Mouse (Mus musculus): ENCODE results near the gene 2700081O15Rik.
A peak's percentile ranks its signal among the peaks of the same experiment; 100 is the strongest.

The 2700081O15Rik gene

DNA sequence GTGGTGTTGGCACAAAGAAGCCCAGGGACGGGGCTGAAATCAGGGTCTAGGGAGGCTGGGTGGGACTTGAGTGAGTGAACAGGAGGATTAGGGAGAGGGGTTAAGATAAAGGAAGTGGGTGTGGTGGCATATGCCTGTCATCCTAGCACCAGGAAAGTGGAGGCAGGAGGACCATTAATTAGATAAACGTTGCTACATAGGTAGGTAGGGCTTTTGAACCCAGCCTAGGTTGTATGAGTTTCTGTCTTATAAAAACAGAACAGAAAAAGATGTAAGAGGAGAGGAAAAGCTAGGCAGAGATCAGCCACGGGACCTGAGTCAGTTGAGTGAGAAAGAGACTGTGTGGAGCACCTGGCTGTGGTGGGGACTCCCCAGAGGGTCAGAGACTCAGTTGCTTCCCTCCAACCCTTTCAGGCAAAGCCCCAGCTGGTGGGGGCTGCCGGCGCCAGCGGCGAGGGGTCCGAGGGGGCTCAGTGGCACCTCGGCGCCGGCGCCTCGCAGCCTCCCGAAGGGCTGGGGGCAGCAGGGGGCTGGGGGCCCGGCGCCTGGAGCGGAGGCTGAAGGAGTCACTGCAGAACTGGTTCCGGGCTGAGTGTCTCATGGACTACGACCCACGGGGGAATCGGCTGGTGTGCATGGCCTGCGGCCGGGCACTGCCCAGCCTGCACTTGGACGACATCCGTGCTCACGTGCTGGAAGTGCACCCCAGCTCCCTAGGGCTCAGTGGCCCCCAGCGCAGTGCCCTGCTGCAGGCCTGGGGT, 3.6 kb downstream of the 2700081O15Rik start:
- DNase-seq, result no peak

DNA sequence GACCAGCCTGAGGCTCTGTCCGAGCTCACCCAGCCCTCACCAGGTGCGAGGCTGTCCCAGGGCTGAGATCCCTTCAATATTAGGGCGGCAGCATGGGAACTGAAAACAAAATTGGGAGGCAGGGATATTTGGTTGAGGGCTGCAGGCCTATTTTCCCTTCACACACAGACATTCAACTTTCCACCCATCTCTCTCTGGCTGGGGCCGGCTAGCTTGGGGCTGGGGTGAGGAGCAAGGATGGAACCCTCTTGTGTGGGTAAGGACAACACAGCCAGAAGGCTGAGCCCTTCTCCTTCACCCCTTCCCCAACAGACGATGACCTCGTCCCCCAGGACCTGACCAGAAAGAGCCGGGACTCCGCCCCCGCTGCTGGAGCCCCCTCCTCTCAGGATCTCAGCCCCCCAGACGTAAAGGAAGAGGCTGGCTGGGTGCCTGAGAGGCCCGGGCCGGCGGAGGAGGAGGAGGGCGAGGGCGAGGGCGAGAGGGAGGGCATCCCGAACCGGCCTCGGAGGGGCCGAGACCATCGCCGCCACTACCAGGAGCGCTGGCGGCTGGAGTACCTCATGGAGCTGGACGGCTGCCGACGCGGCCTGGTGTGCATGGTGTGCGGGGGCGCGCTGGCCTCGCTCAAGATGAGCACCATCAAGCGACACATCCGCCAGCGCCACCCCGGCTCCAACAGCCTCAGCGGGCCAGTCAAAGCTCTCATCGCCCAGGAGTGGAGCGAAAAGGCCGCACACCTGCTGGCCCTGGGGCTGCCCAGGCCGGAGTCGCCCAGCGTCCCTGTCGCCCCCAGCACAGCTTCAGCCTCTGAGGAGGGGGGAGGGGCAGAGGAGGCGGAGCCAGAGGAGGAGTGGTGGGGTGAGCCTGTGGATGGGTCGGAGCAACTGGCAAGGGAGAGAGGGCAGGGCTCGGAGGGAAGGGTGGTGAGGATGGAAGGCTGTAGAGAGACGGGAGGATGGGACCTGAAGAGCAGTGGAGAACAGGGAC, 4.5 kb downstream of the 2700081O15Rik start:
- DNase-seq, result peak; percentile 45

DNA sequence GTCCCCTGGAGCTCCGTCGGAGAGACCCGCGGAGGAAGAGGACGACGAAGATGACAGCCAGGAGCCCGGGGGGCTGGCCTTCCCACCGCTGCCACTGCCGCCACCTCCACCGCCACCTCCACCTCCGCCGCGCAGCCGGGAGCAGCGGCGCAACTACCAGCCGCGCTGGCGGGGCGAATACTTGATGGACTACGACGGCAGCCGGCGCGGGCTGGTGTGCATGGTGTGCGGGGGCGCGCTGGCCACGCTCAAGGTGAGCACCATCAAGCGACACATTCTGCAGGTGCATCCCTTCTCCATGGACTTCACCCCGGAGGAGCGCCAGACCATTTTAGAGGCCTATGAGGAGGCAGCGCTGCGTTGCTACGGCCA, 5.2 kb downstream of the 2700081O15Rik start:
- DNase-seq, result peak; percentile 19

DNA sequence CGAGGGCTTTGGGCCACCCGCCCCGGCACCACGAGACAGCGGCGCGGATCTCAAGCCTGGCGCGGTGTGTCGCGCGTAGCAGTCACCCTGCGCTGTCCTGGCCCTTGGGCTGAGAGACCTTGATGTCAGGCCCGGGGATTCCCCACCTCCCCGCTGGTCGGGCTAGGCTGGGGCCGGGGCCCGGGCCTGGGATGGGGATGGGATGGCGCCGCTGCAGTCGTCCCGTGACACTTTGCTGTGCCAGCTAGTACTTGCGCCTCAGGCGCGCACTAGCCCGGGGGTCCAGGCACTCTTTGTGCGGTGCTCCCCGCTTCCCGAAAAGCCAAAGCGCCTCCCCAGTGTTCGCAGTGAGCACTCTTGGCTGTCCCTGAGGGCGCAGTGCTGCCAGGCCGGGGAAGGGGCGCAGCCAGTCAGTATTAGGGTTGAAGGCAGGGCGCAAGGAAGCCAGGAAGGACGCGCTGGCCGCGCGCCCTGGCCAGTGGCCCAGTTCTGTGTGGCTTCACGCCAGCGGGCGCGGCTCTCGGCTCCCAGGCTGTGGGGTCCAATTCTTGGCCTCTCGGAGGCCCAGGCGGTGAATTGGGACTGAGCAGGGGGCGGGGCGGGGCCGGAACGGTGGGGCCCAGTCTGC, 5.7 kb downstream of the 2700081O15Rik start:
- peak; percentile 26 for DNase-seq

DNA sequence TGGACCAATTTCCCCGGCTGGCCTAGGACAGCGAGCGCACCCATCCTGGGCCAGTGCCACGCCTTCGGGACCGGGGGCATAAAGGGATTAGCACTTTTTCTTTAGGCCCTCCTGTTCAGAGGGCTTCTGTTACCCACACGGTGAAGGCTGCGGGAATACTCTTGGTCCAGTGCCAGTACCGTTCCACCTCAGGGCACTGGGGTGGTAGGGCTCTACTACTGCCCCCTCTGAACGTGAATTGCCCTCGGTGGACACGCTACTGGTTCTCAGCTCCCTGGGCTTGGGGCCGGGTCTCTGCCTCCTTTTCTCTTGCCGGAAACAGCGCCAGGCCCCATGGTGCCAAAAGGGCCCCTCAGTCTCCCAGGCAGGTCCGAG, 6.2 kb downstream of the 2700081O15Rik start:
- DNase-seq, result no peak

DNA sequence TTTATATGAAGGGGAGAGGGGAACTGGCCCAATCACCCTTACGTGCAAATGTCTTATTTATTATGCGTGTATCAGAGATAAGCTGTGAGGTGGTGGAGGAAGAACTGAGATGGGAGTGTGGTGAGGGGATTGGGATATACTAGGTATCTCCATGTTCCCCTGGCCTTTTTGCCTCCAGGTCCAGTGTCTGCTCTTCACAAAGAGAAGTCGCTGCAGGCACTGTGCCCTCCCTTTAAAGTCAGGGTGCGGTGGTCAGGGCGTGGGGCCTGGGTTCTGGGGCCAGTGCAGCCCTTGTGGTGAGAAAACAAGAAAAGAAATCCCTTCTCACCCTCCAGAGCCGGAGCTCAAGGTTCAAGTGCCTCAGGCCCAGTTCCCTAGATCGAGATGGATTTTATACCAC, 6.7 kb downstream of the 2700081O15Rik start:
- DNase-seq, result no peak

DNA sequence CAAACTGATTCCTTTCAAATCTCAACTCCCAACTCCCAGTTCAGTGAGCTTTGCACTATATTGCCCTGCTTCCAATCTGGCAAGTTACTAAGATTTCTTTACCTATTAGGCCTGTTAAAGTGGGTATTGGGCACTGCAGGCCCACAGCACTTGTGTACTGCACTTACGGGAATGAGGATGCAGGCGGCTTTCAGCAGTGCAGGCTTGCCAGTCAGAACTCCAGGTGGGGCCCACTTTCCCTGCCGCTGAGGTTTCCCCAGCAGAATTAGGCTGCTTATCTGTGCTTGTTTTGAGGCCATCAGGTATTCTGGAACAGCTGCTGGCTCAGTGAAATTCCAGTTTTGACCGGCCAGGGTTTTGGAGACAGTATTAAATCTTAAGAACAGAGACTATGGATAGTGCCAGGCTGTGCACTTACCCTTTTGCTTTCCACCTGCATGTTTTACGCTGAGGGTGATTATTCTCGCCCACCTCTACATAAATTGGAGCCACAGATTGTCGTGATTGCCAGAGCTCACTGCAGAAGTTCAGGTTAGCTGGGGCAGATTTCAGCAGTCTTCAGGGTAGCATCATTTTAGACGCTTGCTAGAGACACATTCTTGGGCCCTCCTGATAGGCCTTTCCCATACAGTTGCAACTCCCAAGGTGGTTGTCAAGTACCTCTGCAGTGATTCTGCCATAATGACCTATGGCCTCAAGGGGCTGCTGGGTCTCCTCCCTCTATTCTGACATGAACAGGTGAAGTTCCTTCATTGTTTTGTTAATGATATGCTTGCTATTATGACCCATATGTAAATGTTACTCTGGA, 7.4 kb downstream of the 2700081O15Rik start:
- no peak for DNase-seq

DNA sequence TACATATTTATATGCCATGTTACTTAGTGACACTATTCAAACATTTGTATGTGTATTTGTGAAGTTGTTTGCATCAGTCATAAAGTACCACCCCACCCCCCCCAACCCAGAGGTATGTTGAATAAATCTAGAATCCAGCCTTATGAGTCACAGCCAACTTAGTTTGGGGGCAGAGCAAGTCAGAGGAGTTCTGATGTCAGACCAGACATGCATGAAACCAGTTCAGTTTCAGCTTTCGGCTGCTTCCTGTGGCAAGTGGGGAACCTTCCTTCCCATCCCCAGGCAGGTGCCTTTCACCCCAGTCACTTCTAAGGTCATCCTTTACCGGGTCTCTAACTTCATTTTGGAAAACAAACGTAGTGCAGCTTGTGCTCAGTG, 8.0 kb downstream of the 2700081O15Rik start:
- DNase-seq, result no peak

DNA sequence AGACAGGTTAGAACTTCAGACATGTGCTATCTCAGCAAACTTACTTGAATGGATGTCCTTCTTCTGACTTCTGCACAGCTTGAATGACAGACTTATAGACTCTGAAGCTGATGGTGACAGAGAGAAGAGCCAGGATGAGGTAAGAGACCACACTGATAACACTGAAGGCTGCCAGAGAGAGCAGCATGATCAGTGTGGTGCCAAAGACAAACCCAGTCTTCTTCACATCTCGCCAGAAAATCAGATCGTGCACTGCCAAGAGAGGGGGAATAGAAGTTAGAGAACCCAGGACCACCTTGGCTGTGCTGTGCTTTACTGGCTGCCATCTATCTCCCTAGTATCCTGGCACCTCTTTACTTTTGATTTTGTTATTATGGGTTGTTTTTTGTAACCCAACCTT, 17.5 kb downstream of the 2700081O15Rik start:
- DNase-seq, result no peak

DNA sequence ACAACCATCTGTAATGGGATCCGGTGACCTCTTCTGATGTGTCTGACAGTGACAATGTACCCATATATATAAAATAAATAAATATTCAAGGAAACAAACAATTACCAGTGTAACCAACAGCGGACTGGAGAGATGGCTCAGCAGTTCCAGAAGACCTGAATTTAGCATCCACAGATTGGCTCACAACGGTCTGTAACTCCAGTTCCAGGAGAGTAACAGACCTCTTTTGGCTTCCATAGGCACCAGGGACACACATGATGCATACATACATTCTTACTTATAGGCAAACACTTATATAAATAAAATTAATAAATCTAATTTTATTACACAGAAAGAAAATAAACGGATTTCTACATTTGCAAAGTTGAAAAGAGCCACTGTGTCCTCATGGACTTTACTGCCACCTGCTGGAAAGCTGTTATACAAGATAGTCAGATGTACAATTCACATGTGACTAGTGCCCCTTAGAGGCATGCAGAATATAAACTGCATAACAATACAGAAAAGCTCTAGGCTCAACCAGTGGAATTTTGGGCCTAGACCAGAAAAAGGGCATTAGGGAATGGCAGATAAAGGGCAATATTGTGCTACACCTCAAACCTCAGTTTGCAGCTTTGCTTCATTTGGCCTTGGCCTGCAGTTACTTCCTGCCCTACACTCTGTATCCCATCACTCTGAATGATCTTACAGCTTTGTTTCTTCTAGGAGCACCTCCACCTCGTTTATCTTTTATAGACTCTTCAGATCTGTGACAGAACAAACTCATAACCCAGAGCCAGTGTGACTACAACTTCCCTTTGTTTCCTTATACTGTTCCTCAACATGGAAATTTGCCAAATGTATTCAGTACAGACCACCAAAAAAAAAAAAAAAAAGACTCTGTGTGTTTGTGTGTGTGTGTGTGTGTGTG, 18.9 kb downstream of the 2700081O15Rik start:
- peak; percentile 57 for DNase-seq

DNA sequence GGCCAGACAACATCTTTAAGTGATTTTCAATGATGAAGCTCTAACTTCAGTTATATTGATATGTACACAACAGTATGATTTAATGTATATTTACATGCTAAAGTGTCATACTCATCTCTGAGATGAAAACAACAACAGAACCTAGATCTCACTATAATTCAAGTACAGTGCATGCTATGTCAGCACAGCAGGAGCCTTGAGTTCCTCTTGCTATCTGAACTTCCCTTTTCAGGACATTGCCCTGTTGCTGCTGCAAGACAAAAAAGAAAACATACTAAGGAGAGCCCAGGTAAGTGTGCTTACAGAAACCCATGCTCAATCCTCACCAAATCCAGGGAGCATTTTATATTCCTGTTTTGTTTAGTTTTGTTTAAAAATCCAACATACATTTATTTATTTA, 20.9 kb downstream of the 2700081O15Rik start:
- no peak for DNase-seq

DNA sequence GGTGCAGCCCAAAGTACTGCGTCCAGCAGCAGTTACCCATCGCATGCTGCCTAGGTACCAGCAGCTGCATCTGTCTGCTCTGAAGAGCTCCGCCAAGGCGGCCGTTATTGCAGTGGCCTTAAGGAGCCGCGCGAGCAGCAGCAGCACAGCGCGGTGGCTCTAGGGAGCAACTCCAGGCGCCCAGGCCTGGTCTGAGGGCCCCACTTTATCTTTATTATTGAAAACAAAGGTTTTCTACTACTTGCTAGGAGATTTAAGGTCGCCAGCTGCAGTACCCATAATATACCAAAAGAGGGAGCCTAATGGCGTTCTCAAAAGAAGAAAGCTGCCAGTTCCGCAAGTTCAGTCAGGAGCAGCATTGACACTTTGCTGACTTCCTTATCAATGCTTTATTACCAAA, 24.1 kb downstream of the 2700081O15Rik start:
- peak; percentile 77 for DNase-seq

DNA sequence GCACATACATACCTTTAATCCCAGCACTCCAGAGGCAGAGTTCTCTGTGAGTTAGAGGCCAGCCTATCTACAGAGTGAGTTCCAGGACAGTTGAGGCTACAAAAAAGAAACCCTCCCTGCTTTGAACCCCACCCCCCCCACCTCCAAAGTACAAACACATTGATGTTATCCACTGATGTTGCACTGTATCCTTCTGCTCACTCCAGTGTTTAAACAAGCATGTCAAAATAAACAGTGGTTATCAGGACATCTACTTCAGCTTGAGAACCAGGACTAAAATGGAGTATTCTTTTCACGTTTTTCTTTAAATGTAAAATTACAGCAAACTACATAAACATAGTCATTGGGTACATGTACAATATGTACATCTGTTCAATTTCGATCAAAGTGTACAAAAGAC, 27.7 kb downstream of the 2700081O15Rik start:
- DNase-seq, result no peak

DNA sequence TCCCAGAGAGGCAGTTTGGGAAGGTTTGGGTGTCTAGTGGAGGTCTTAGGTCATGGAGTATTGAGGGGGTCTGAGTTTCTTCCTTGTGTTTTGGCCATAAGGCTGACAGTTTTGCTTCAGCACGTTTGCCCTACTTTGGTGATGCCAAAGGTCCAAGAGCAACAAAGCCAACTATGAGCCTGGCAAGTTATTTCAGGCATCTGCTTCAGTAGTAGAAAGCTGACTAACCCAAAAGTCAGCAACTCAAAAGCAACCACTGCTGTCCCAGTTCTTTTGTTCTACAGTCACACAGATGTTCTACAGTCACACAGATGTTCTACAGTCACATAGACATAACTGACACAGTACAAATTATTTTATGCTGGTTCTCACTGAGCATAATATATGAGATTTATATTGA, 28.2 kb downstream of the 2700081O15Rik start:
- peak; percentile 29 for DNase-seq

DNA sequence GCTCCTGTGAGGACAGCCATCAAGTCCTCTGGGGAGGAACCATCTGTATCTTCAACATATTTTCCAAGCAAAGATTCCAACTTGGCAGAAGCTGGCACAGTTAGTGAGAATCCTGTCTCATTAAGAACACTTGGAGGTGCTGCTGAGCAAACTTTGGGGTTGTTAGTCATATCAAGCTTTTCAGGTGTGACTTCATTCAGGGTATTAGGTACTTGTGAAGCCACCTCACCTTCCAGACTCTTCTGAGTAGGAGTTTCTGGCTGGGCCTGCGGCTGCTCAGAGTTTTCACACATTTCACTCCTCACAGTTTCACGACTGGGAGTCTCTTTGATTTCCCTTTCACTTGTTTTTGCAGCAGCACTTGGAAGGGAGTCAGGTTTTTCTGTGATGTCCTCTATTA, 39.4 kb downstream of the 2700081O15Rik start:
- no peak for DNase-seq

DNA sequence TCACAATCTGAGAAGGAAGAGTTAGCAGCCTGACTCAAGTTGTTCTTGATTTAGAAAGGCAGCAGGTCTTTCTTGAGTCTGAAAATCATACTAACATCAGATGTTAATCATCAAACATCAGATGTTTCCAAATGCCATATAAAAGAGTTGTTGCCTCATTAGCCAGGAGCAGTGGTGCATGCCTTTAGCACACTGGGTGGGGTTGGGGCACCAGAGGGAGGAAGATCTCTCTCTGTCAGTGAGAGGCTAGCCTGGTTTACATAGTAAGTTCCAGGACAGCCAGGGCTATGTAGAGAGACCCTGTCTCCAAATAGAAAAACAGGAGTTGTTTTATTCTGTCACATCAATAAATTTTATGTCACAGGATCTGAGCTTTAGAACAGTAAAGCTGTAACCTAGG, 41.5 kb downstream of the 2700081O15Rik start:
- no peak for DNase-seq

DNA sequence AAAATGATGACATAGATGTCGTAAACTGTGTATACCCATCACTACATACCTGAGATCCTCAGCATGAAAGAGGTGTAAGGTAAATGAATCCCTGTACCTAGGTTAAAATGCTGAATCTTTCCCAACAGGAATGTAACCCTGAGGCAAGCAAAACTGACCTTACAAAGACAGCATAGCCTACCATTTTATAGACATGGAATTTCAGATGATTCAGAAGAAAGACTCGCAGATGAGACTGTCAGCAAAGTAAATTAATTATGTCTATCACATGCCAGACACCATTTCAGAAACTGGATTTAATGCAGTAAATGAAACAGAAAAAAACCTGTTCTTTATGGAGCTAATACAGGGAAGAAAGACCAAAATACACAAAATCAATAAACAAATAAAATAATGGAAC, 41.9 kb downstream of the 2700081O15Rik start:
- DNase-seq, result no peak

DNA sequence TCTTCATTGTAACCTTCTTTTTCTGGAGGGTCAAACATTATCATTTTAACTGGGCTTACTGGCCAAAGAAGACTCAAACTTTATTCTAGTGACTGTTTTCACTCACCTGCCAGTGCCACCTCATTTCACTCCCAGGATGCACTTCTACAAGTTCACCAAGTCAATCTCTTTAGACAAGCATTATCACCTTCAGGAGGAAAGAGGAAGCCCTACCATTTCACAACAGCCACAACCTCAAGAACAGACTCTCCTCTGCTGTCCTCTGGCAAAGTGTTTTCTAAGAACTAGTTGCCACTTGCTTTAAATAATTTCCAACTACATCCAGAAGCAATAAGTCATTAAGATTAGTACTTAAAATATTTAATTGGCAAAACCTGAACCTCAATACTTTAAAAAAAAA, 50.5 kb downstream of the 2700081O15Rik start:
- DNase-seq, result no peak

DNA sequence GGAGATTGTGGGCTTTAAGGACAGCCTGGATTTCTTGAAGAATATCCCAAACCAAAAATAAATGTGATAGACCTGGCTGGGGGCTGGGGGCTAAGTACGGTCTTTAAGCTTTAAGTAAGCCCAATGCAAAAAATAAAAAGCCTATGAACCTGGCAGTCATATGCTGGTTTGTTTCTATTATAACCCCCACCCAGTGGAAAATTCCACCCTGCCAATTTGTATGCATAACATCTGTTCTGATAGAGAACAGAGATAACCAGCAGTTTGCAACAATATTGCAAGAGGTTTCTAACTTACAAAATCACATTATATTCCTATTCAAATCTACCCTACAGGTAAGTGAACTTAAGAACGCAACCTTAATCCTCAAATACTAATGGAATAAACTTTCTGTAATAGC, 53.2 kb downstream of the 2700081O15Rik start:
- no peak for DNase-seq

Measured in thymus, postnatal 4 days (tissue).